Mouse (Mus musculus): ENCODE data around the gene Dctn2.

DNA sequence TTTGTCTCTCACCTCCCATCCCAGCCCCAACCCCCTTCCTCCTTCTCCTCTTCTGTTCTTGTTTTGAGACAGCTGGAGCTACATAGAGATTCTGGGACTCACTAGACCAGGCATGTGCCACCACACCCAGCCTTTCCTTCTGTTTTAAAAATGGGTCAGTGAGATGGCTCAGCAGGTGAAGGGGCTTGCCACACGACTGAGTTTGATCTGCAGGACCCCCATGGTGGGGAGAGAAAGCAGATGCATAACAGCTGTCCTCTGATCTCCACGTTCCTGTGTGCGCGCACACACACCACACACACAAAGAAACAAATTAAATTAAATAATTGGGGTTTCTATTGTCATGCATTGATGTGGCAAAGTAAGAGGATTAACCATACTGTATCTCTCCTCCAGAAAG is 1.2 kb upstream of the Dctn2 start:
- TF ChIP-seq POLR2A (IDR thresholded peaks at IDR 0.05; ENCODE audit: low read depth, low read length) (no peak), CTCF (IDR thresholded peaks at IDR 0.05; ENCODE audit: borderline replicate concordance, insufficient read depth, low read length) (no peak)
